Mouse (Mus musculus) heart, postnatal 4 days (tissue): ENCODE data around the gene Cdc26. TPM values are rescaled to one million over a fixed set of nuclear protein-coding genes. Genes with fewer than 3 reads are reported as not detected.

Experiments used
- DNase-seq: peaks from one replicate; pipeline ENCODE4 v3.0.0; 2021
- total RNA-seq, 2 experiments: library from RNA; stranded (reverse); gene quantifications; 2 replicates each; pipeline ENCODE4 v1.2.3; 2021

The Cdc26 gene
- total RNA-seq, 2 experiments from 2014 or later: 58.0 to 61.1 TPM

GRCm38 (mm10) chr4:62360805-62361455 is 47.5 kb downstream of the Cdc26 start:
- peak; percentile 11 for DNase-seq

GRCm38 (mm10) chr4:62360088-62360804 is 48.2 kb downstream of the Cdc26 start, which contains the start of the genes Fkbp15 and Slc31a1:
Fkbp15 (minus strand) TSS chr4:62360548.
Slc31a1 (plus strand) TSS chr4:62360727.
- DNase-seq: peak; percentile 96

- no peak for DNase-seq
These were observed 49.1 kb downstream of the Cdc26 start for GRCm38 (mm10) chr4:62359256-62359775.

GRCm38 (mm10) chr4:62357631-62358148 is 50.8 kb downstream of the Cdc26 start:
- DNase-seq: no peak

GRCm38 (mm10) chr4:62349371-62349770 is 59.1 kb downstream of the Cdc26 start:
- no peak for DNase-seq

GRCm38 (mm10) chr4:62348329-62348705 is 60.1 kb downstream of the Cdc26 start:
- DNase-seq: no peak

GRCm38 (mm10) chr4:62347605-62348328 is 60.7 kb downstream of the Cdc26 start:
- DNase-seq: peak; percentile 23

GRCm38 (mm10) chr4:62345827-62346226 is 62.6 kb downstream of the Cdc26 start:
- DNase-seq: no peak

- no peak for DNase-seq
These were observed 64.4 kb downstream of the Cdc26 start for GRCm38 (mm10) chr4:62344000-62344399.

GRCm38 (mm10) chr4:62338536-62338935 is 69.9 kb downstream of the Cdc26 start:
- DNase-seq: no peak

Other genes starting within 250 kb of the Cdc26 start
- 1 to 10 TPM; 7.8 to 8.3 TPM for gene Zfp37, start 177.6 kb downstream of the Cdc26 start, total RNA-seq
- gene Slc31a2, start 146.1 kb downstream of the Cdc26 start, total RNA-seq: 1 to 10 TPM; 7.9 TPM
- gene Fkbp15, start 48.1 kb downstream of the Cdc26 start, total RNA-seq: 10 to 100 TPM; 26.5 to 28.1 TPM
- 10 to 100 TPM; 31.5 to 34.7 TPM for gene Slc31a1, start 47.9 kb downstream of the Cdc26 start, total RNA-seq
- 10 to 100 TPM; 12.5 to 14.2 TPM for gene Prpf4, start 155 bp upstream of the Cdc26 start, total RNA-seq
- not detected for gene Rnf183, start 26.6 kb upstream of the Cdc26 start, total RNA-seq
- 1 to 10 TPM in 1 of 2 experiments, under 1 TPM in 1; 0.86 to 1.4 TPM for gene Wdr31, start 62.3 kb upstream of the Cdc26 start, total RNA-seq
- not detected for gene Bspry, start 71.4 kb upstream of the Cdc26 start, total RNA-seq
- gene Hdhd3, start 94.8 kb upstream of the Cdc26 start, total RNA-seq: 1 to 10 TPM; 6.3 to 6.9 TPM
- gene Alad, start 111.3 kb upstream of the Cdc26 start, total RNA-seq: 10 to 100 TPM; 63.8 to 69.8 TPM
- 10 to 100 TPM; 28.2 to 31.1 TPM for gene Pole3, start 116.4 kb upstream of the Cdc26 start, total RNA-seq
- gene 4933430I17Rik, start 116.7 kb upstream of the Cdc26 start, total RNA-seq: under 1 TPM; 0.19 to 0.25 TPM
- gene Rgs3, start 151.2 kb upstream of the Cdc26 start, total RNA-seq: 10 to 100 TPM; 64.1 to 69.4 TPM